Mouse (Mus musculus) kidney, embryonic 14.5 days (tissue): ENCODE data around the gene Itpka. TPM values are rescaled to one million over a fixed set of nuclear protein-coding genes. Genes with fewer than 3 reads are reported as not detected.

Source experiments
- ATAC-seq: fragments of 200-750 bp; cut with Nextera tagmentation; 2 replicates; pipeline ENCODE4 v1.8.0; 2017; ENCODE audit warnings: moderate number of reproducible peaks, mild to moderate bottlenecking, moderate TSS enrichment, moderate library complexity; ENCODE audit not compliant: low FRiP score, low TSS enrichment
- H3K27ac ChIP-seq: fragments of 300-500 bp; sonication (generic); 2 replicates; pipeline ENCODE4 v1.5.1; 2014; ENCODE audit warnings: low read depth, mild to moderate bottlenecking, low read length, moderate library complexity, mixed read lengths
- H3K27me3 ChIP-seq: fragments of 300-500 bp; sonication (generic); 2 replicates; pipeline ENCODE4 v1.6.1; 2014; ENCODE audit warnings: mild to moderate bottlenecking, low read length; ENCODE audit not compliant: control insufficient read depth, insufficient read depth
- H3K36me3 ChIP-seq: fragments of 300-500 bp; sonication (generic); 2 replicates; pipeline ENCODE4 v1.6.1; 2014; ENCODE audit warnings: low read length, mixed read lengths; ENCODE audit not compliant: control insufficient read depth, insufficient read depth
- H3K4me1 ChIP-seq: fragments of 300-500 bp; sonication (generic); 2 replicates; pipeline ENCODE4 v1.6.1; 2014; ENCODE audit warnings: low read length, mixed read lengths; ENCODE audit not compliant: control insufficient read depth, insufficient read depth
- H3K4me2 ChIP-seq: fragments of 300-500 bp; sonication (generic); replicated peaks from 2 replicates; pipeline ENCODE4 v1.6.1; 2014; ENCODE audit warnings: low read depth, mild to moderate bottlenecking, low read length
- H3K4me3 ChIP-seq: fragments of 300-500 bp; sonication (generic); 2 replicates; pipeline ENCODE4 v1.5.1; 2014; ENCODE audit warnings: mild to moderate bottlenecking, low read length
- H3K9ac ChIP-seq: fragments of 300-500 bp; sonication (generic); 2 replicates; pipeline ENCODE4 v1.6.1; 2014; ENCODE audit warnings: low read depth, mild to moderate bottlenecking, low read length, moderate library complexity
- H3K9me3 ChIP-seq: fragments of 300-500 bp; sonication (generic); 2 replicates; pipeline ENCODE4 v1.6.1; 2016; ENCODE audit warnings: low read length; ENCODE audit not compliant: control insufficient read depth
- WGBS: fragments of 180-500 bp; shearing (Covaris S2); extraction: QIAGEN DNeasy Blood & Tissue Kit; methylation state at CpG from one replicate; pipeline ENCODE4 v1.1.7; 2014; 5-methylcytosine and 5-hydroxymethylcytosine counted together
- polyA plus RNA-seq: library from polyadenylated mRNA; unstranded; fragments of >200 nt; fragmentation: Nextera tagmentation; extraction: Ambion mirVana; gene quantifications from 2 replicates; pipeline ENCODE4 v1.2.1, GENCODE M21; 2014

The Itpka gene
- polyA plus RNA-seq, 1 experiment from 2014 or later = 0.87 TPM

- no peak overlapping the region for H3K27ac ChIP-seq
- H3K4me3 ChIP-seq = peak overlapping the region; percentile 18; the same call in 1 of the 2 replicates
- H3K9me3 ChIP-seq = no peaks in the 10 kb centered on the region
- WGBS = 3% methylated on average over 46 of the region's 46 CpGs
- H3K27me3 ChIP-seq = peaks cover 27% of the 10 kb centered on the region
- ATAC-seq = no peak
- H3K9ac ChIP-seq = no peak overlapping the region
- peaks cover 23% of the 10 kb centered on the region for H3K4me1 ChIP-seq
- no peaks in the 10 kb centered on the region for H3K36me3 ChIP-seq
- peak overlapping the region; percentile 33 for H3K4me2 ChIP-seq
Observed at GRCm38 (mm10) chr2:119744163-119745111, 2.3 kb downstream of the Itpka start.

- H3K4me1 ChIP-seq = peaks cover 23% of the 10 kb centered on the region
- no peak overlapping the region for H3K9ac ChIP-seq
- 16% methylated on average over 1 of the region's 1 CpGs for WGBS
- H3K9me3 ChIP-seq = no peaks in the 10 kb centered on the region
- H3K27me3 ChIP-seq = peaks cover 27% of the 10 kb centered on the region
- no peaks in the 10 kb centered on the region for H3K36me3 ChIP-seq
- no peak overlapping the region for H3K4me2 ChIP-seq
- no peak overlapping the region for H3K27ac ChIP-seq
- ATAC-seq = no peak
- no peak overlapping the region for H3K4me3 ChIP-seq
Observed at GRCm38 (mm10) chr2:119745281-119745680, 3.1 kb downstream of the Itpka start.

- H3K27me3 ChIP-seq = peaks cover 27% of the 10 kb centered on the region
- H3K4me3 ChIP-seq = no peak overlapping the region
- 67% methylated on average over 7 of the region's 7 CpGs for WGBS
- ATAC-seq = no peak
- H3K4me2 ChIP-seq = no peak overlapping the region
- peaks cover 14% of the 10 kb centered on the region for H3K4me1 ChIP-seq
- no peaks in the 10 kb centered on the region for H3K9me3 ChIP-seq
- H3K36me3 ChIP-seq = no peaks in the 10 kb centered on the region
- H3K9ac ChIP-seq = no peak overlapping the region
- no peak overlapping the region for H3K27ac ChIP-seq
Observed at GRCm38 (mm10) chr2:119747554-119747953, 5.4 kb downstream of the Itpka start.

- no peak overlapping the region for H3K9ac ChIP-seq
- H3K27me3 ChIP-seq = peaks cover 13% of the 10 kb centered on the region
- no peak overlapping the region for H3K27ac ChIP-seq
- 72% methylated on average over 13 of the region's 13 CpGs for WGBS
- H3K4me3 ChIP-seq = no peak overlapping the region
- H3K9me3 ChIP-seq = no peaks in the 10 kb centered on the region
- H3K4me1 ChIP-seq = peaks cover 5% of the 10 kb centered on the region; the same call in 1 of the 2 replicates
- H3K4me2 ChIP-seq = no peak overlapping the region
- H3K36me3 ChIP-seq = no peaks in the 10 kb centered on the region
- ATAC-seq = no peak
Observed at GRCm38 (mm10) chr2:119749260-119749659, 7.1 kb downstream of the Itpka start.

GRCm38 (mm10) chr2:119757601-119758100 lies 15.5 kb downstream of the Itpka start:
- Histone ChIP-seq H3K27me3 (peaks cover 52% of the 10 kb centered on the region), H3K36me3 (no peaks in the 10 kb centered on the region), H3K27ac (no peak overlapping the region), H3K4me2 (peak overlapping the region; percentile 100), H3K4me1 (0 out of 2 replicates have a peak, but pooled peaks cover 12% of the 10 kb centered on the region), H3K4me3 (peak overlapping the region; percentile 63), H3K9ac (peak overlapping the region; percentile 58), H3K9me3 (no peaks in the 10 kb centered on the region)
- WGBS = 5% methylated on average over 17 of the region's 31 CpGs
- ATAC-seq = peak; percentile 58; the same call in 1 of the 2 replicates

- Histone ChIP-seq H3K4me3 (peak overlapping the region; percentile 63), H3K9me3 (no peaks in the 10 kb centered on the region), H3K36me3 (no peaks in the 10 kb centered on the region), H3K9ac (peak overlapping the region; percentile 58), H3K4me2 (peak overlapping the region; percentile 100), H3K27ac (no peak overlapping the region), H3K4me1 (0 out of 2 replicates have a peak, but pooled peaks cover 12% of the 10 kb centered on the region), H3K27me3 (peaks cover 52% of the 10 kb centered on the region)
- under 1% methylated on average over 75 of the region's 77 CpGs for WGBS
- peak; percentile 58; the same call in 1 of the 2 replicates for ATAC-seq
Observed at GRCm38 (mm10) chr2:119758101-119758843, 16.1 kb downstream of the Itpka start.

GRCm38 (mm10) chr2:119758844-119759835 lies 17.0 kb downstream of the Itpka start:
- Histone ChIP-seq H3K4me1 (0 out of 2 replicates have a peak, but pooled peaks cover 12% of the 10 kb centered on the region), H3K36me3 (peaks cover 6% of the 10 kb centered on the region), H3K27me3 (peaks cover 48% of the 10 kb centered on the region), H3K4me2 (peak overlapping the region; percentile 100), H3K9me3 (no peaks in the 10 kb centered on the region), H3K4me3 (peak overlapping the region; percentile 63), H3K9ac (0 out of 2 replicates have a peak overlapping the region, but pooled peaks have one; percentile 58), H3K27ac (no peak overlapping the region)
- peak; percentile 12; the same call in 1 of the 2 replicates for ATAC-seq
- 4% methylated on average over 44 of the region's 44 CpGs for WGBS

- Histone ChIP-seq H3K36me3 (peaks cover 13% of the 10 kb centered on the region), H3K4me2 (no peak within 1 kb of the TSS), H3K9me3 (no peaks in the 10 kb centered on the region), H3K4me1 (0 out of 2 replicates have a peak, but pooled peaks cover 12% of the 10 kb centered on the region), H3K9ac (no peak within 1 kb of the TSS), H3K27me3 (peaks cover 48% of the 10 kb centered on the region), H3K4me3 (0 out of 2 replicates have a peak within 1 kb of the TSS, but pooled peaks have one; percentile 63), H3K27ac (no peak within 1 kb of the TSS)
- ATAC-seq = no peak
- 13% methylated on average over 9 of the region's 9 CpGs for WGBS
Observed at GRCm38 (mm10) chr2:119760251-119760650, 18.1 kb downstream of the Itpka start, which contains the start of gene Ltk. Gene Ltk (minus strand): TSS chr2:119760431.
